In the genomic region with DNA sequence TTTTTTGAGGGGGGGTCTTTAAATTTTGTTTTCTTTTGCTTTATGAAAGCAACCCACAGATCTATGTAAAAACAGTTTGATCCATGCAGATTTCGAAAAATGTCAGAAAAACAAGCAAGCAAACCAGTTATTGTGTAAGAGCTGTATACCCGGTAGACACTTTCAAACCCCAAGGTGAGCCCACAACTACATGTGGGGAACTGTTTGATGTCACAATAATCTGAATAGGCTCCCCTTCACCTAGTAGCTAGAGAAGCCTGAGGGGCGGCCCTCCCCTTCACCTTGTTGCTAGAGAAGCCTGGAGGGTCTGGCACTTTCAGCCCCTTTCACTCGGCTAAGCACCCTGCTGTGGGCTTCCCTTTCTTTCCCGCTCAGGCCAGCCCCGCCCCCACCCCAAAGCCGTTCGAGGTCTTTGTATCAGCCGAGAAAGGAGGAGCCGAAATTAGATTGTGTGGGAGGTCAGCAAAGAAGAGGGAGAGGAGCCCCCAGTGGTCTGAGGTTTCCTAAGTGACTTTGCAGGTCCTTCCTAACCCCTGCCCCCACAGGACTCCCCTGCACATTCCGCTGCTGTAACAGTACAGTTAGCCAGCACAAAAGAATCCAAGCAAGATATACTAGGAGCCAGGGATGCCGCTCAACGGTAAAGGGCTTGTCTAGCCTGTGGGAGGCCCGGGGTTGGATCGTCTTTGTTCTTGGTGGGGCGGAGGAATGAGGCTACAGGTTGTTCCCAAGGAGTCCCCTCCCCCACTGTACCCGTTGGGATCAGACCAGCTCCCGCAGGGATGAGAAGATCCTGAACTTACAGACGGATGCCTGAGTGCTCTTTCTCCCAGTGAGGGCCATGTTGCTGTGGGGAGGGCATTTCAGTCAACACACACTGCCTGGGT, we compare ENCODE assay signal across 8 mouse cellular contexts.
DNase-seq lines count a peak whose midpoint lies in the region; ATAC-seq and TF ChIP-seq lines count a peak whose summit lies in the region.

No protein-coding gene starts in this region.

- intact Hi-C loops in heart, adult 2 months (cut with DNase I): no loop called here
- intact Hi-C loops in heart, postnatal 25 days (cut with DNase I): no loop called here

- no peak for TF ChIP-seq CTCF in heart, adult 2 months (IDR thresholded peaks at IDR 0.05)
- TF ChIP-seq CTCF in E14TG2a.4 (conservative IDR thresholded peaks at IDR 0.05; ENCODE audit: low read length): no peak

- H3K9ac ChIP-seq in heart, adult 2 months (ENCODE audit: low read depth, low read length): no peak overlapping the region
- H3K9ac ChIP-seq in hindbrain, embryonic 11.5 days (ENCODE audit: low read depth, low read length): peak overlapping the region; percentile 64

- H3K4me1 ChIP-seq in heart, adult 2 months (ENCODE audit: control insufficient read depth, insufficient read depth, low read length): peaks cover 2% of the 10 kb centered on the region
- peaks cover 76% of the 10 kb centered on the region for H3K4me1 ChIP-seq in E14TG2a.4 (replicated peaks; ENCODE audit: low read depth, low read length)
- H3K4me1 ChIP-seq in hindbrain, embryonic 11.5 days (replicated peaks; ENCODE audit: control insufficient read depth, insufficient read depth, low read length): 0 out of 2 replicates have a peak, but pooled peaks cover 4% of the 10 kb centered on the region

- H3K4me2 ChIP-seq in hindbrain, embryonic 11.5 days (replicated peaks; ENCODE audit: low read depth, low read length): peak overlapping the region; percentile 62

- no peak for TF ChIP-seq POLR2A in heart, adult 2 months (IDR thresholded peaks at IDR 0.05; ENCODE audit: insufficient read depth, low read depth, low read length)

- WGBS in heart, adult 2 months: 13% methylated on average over 19 of the region's 19 CpGs
- 2% methylated on average over 18 of the region's 19 CpGs for WGBS in hindbrain, embryonic 11.5 days

- H3K27me3 ChIP-seq in heart, adult 2 months (ENCODE audit: control insufficient read depth, insufficient read depth, low read length): no peaks in the 10 kb centered on the region
- H3K27me3 ChIP-seq in E14TG2a.4 (ENCODE audit: insufficient read depth, low read length): peaks cover 3% of the 10 kb centered on the region; the same call in 1 of the 2 replicates
- no peaks in the 10 kb centered on the region for H3K27me3 ChIP-seq in hindbrain, embryonic 11.5 days (ENCODE audit: control insufficient read depth, insufficient read depth, low read length)

- no peak for TF ChIP-seq EP300 in heart, adult 2 months (IDR thresholded peaks at IDR 0.05; ENCODE audit: insufficient read depth, low read depth, low read length)

- peak overlapping the region; percentile 3; the same call in 1 of the 2 replicates for H3K4me3 ChIP-seq in heart, adult 2 months
- H3K4me3 ChIP-seq in E14TG2a.4 (replicated peaks; ENCODE audit: low read length): peak overlapping the region; percentile 53
- H3K4me3 ChIP-seq in hindbrain, embryonic 11.5 days (ENCODE audit: low read depth, low read length): peak overlapping the region; percentile 26

- no peaks in the 10 kb centered on the region for H3K79me2 ChIP-seq in heart, adult 2 months (replicated peaks; ENCODE audit: control insufficient read depth, insufficient read depth, low read length)

- no peaks in the 10 kb centered on the region for H3K9me3 ChIP-seq in E14TG2a.4 (ENCODE audit: low read length)
- no peaks in the 10 kb centered on the region for H3K9me3 ChIP-seq in hindbrain, embryonic 11.5 days (ENCODE audit: control insufficient read depth, low read length)

- ATAC-seq in hindbrain, embryonic 11.5 days (ENCODE audit: low FRiP score): peak; percentile 85
- peak; percentile 67 for ATAC-seq in megakaryocyte progenitor cell, adult 5-6 weeks (replicated peaks; ENCODE audit: poor library complexity)

- H3K36me3 ChIP-seq in heart, adult 2 months (ENCODE audit: control insufficient read depth, insufficient read depth, low read length): no peaks in the 10 kb centered on the region; the same call in 1 of the 2 replicates
- no peaks in the 10 kb centered on the region for H3K36me3 ChIP-seq in E14TG2a.4 (ENCODE audit: insufficient read depth, low read length)
- H3K36me3 ChIP-seq in hindbrain, embryonic 11.5 days (ENCODE audit: control insufficient read depth, insufficient read depth, low read length): no peaks in the 10 kb centered on the region

- H3K27ac ChIP-seq in heart, adult 2 months: peak overlapping the region; percentile 12; the same call in 1 of the 2 replicates
- peak overlapping the region; percentile 81 for H3K27ac ChIP-seq in hindbrain, embryonic 11.5 days (ENCODE audit: low read depth, low read length)

- no peak for DNase-seq in heart, adult 2 months
- DNase-seq in heart, postnatal 25 days (ENCODE audit: low spot score): no peak
- DNase-seq in embryo, embryonic 11.5 days (ENCODE audit: low read depth, low spot score): peak; percentile 59
- DNase-seq in hindbrain, embryonic 11.5 days (ENCODE audit: low spot score): peak; percentile 87
- DNase-seq in thymus, postnatal 0 days (ENCODE audit: low spot score): peak; percentile 28
- no peak for DNase-seq in urinary bladder, postnatal 4 days (ENCODE audit: low spot score in 2 of 2)

Comparison
In these comparisons a context has a peak if more than half of its experiments do, and no peak if none do; other contexts are left out.
1. DNase-seq: peak in embryo, embryonic 11.5 days (single experiment), hindbrain, embryonic 11.5 days (single experiment) and thymus, postnatal 0 days (single experiment); none in heart, adult 2 months (0 of 2), heart, postnatal 25 days (single experiment) and urinary bladder, postnatal 4 days (0 of 2).
2. H3K4me3 ChIP-seq: peak in every context shown above with its lines; median percentile 53 in E14TG2a.4; 26 in hindbrain, embryonic 11.5 days; 3 in heart, adult 2 months.